Mouse (Mus musculus): ENCODE data around the gene Ccdc106. TPM values are rescaled to one million over a fixed set of nuclear protein-coding genes. Genes with fewer than 3 reads are reported as not detected.

The Ccdc106 gene
- total RNA-seq, 1 experiment = 7.5 TPM

DNA sequence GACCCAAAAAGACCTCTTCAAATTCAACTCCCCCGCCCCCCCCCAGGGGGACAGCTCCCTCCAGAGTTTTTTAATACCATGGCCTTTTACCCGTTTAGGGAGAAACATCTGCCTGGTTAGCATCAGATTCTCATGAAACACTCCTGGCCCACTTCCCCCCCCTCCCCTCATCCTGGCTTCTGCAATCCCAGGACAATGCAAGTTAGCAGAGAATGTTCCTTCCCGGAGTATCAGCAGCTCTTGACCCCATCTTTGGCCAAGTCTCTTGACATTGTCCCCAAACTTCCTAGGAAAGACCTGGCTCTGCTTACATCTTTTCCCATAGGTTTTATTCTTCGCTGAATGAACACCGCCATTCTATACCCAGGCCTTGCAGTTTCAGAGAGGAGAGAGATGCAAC, 844 bp downstream of the Ccdc106 start:
- Histone ChIP-seq H3K4me1 (ENCODE audit: control insufficient read depth in 2 of 2, insufficient read depth in 2 of 2, low read length in 2 of 2, poor library complexity in 1 of 2) (peaks cover 4 to 16% of the 10 kb centered on the region in 2 experiments; a peak in 3 of 4 replicates), H3K9me3 (ENCODE audit: control insufficient read depth, insufficient read depth, low read depth, low read length) (no peaks in the 10 kb centered on the region), H3K27ac (ENCODE audit: insufficient read depth, low read depth, low read length, poor library complexity, severe bottlenecking) (no peak overlapping the region; the same call in 1 of the 2 replicates), H3K36me3 (ENCODE audit: control insufficient read depth, insufficient read depth, low read length, poor library complexity, severe bottlenecking) (peaks cover 16% of the 10 kb centered on the region; the same call in 1 of the 2 replicates), H3K9ac (ENCODE audit: insufficient read depth, low read depth, low read length, poor library complexity, severe bottlenecking) (peak overlapping the region; percentile 95; the same call in 1 of the 2 replicates), H3K4me3 (ENCODE audit: insufficient read depth in 1 of 2, low read depth in 1 of 2, low read length in 2 of 2, poor library complexity in 1 of 2, severe bottlenecking in 1 of 2) (peak overlapping the region; percentile 59 to 97)
- TF ChIP-seq ZC3H11A (IDR thresholded peaks at IDR 0.05; ENCODE audit: borderline replicate concordance, low read depth, low read length) (no peak), CHD2 (IDR thresholded peaks at IDR 0.05; ENCODE audit: low read depth, low read length) (no peak)
- in situ Hi-C loops (cut with MboI; ENCODE audit: low sequenced_read_pairs in 2 of 2, unreplicated experiment in 2 of 2) = no loop called here
- DNase-seq (ENCODE audit: low read depth, low spot score) = no peak

DNA sequence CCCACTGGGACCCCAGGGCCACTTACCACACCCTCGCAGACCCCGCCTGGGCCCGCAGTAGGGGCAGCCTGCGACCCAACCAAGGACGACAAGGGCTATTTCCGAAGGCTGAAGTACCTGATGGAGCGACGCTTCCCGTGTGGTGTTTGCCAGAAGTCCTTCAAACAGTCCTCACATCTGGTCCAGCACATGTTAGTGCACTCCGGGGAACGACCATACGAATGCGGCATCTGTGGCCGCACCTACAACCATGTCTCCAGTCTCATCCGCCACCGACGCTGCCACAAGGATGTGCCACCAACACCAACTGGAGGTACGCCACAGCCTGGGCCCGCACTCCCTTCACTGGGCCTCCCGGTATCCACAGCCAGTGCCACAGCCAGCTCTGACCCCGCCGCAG, 9.2 kb downstream of the Ccdc106 start:
- Histone ChIP-seq H3K36me3 (ENCODE audit: control insufficient read depth, insufficient read depth, low read length, poor library complexity, severe bottlenecking) (peaks cover 9% of the 10 kb centered on the region; the same call in 1 of the 2 replicates), H3K4me3 (ENCODE audit: insufficient read depth in 1 of 2, low read depth in 1 of 2, low read length in 2 of 2, poor library complexity in 1 of 2, severe bottlenecking in 1 of 2) (peak overlapping the region; percentile 59 to 63), H3K4me1 (ENCODE audit: control insufficient read depth in 2 of 2, insufficient read depth in 2 of 2, low read length in 2 of 2, poor library complexity in 1 of 2) (peaks cover 0 to 13% of the 10 kb centered on the region in 2 experiments; a peak in 1 of 4 replicates), H3K9ac (ENCODE audit: insufficient read depth, low read depth, low read length, poor library complexity, severe bottlenecking) (peak overlapping the region; percentile 50; the same call in 1 of the 2 replicates), H3K27ac (ENCODE audit: insufficient read depth, low read depth, low read length, poor library complexity, severe bottlenecking) (no peak overlapping the region), H3K9me3 (ENCODE audit: control insufficient read depth, insufficient read depth, low read depth, low read length) (no peaks in the 10 kb centered on the region)
- TF ChIP-seq ZNF384 (IDR thresholded peaks at IDR 0.05; ENCODE audit: low read depth, low read length) (no peak), MAFK (IDR thresholded peaks at IDR 0.05; ENCODE audit: insufficient read depth, low read depth, low read length) (no peak), HCFC1 (IDR thresholded peaks at IDR 0.05; ENCODE audit: borderline replicate concordance, insufficient read depth, low read length) (no peak), CHD2 (IDR thresholded peaks at IDR 0.05; ENCODE audit: low read depth, low read length) (no peak), ZC3H11A (IDR thresholded peaks at IDR 0.05; ENCODE audit: borderline replicate concordance, low read depth, low read length) (no peak)
- in situ Hi-C loops (cut with MboI; ENCODE audit: low sequenced_read_pairs in 2 of 2, unreplicated experiment in 2 of 2) = no loop called here
- DNase-seq (ENCODE audit: low read depth, low spot score) = no peak

DNA sequence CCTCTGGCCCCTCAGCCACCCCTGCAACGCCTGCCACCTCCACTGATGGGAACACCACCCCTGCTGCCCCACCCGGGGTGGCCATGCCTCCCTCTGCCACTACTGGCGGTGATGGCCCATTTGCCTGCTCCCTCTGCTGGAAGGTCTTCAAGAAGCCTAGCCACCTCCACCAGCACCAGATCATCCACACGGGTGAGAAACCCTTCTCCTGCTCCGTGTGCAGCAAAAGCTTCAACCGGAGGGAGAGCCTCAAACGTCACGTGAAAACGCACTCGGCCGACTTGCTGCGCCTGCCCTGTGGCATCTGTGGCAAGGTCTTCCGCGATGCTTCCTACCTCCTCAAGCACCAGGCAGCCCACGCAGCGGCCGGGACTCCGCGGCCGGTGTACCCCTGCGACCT, 9.6 kb downstream of the Ccdc106 start:
- in situ Hi-C loops (cut with MboI; ENCODE audit: low sequenced_read_pairs in 2 of 2, unreplicated experiment in 2 of 2) = no loop called here
- peak overlapping the region; percentile 50 for H3K9ac ChIP-seq (ENCODE audit: insufficient read depth, low read depth, low read length, poor library complexity, severe bottlenecking)
- no peak for DNase-seq (ENCODE audit: low read depth, low spot score)
- no peak for TF ChIP-seq MAFK (IDR thresholded peaks at IDR 0.05; ENCODE audit: insufficient read depth, low read depth, low read length)
- no peaks in the 10 kb centered on the region for H3K9me3 ChIP-seq (ENCODE audit: control insufficient read depth, insufficient read depth, low read depth, low read length)
- peaks cover 0 to 12% of the 10 kb centered on the region in 2 experiments; a peak in 1 of 4 replicates for H3K4me1 ChIP-seq (ENCODE audit: control insufficient read depth in 2 of 2, insufficient read depth in 2 of 2, low read length in 2 of 2, poor library complexity in 1 of 2)
- H3K36me3 ChIP-seq (ENCODE audit: control insufficient read depth, insufficient read depth, low read length, poor library complexity, severe bottlenecking) = peaks cover 5% of the 10 kb centered on the region; the same call in 1 of the 2 replicates
- no peak overlapping the region for H3K27ac ChIP-seq (ENCODE audit: insufficient read depth, low read depth, low read length, poor library complexity, severe bottlenecking)
- H3K4me3 ChIP-seq (ENCODE audit: insufficient read depth in 1 of 2, low read depth in 1 of 2, low read length in 2 of 2, poor library complexity in 1 of 2, severe bottlenecking in 1 of 2) = peak overlapping the region; percentile 59 to 63

DNA sequence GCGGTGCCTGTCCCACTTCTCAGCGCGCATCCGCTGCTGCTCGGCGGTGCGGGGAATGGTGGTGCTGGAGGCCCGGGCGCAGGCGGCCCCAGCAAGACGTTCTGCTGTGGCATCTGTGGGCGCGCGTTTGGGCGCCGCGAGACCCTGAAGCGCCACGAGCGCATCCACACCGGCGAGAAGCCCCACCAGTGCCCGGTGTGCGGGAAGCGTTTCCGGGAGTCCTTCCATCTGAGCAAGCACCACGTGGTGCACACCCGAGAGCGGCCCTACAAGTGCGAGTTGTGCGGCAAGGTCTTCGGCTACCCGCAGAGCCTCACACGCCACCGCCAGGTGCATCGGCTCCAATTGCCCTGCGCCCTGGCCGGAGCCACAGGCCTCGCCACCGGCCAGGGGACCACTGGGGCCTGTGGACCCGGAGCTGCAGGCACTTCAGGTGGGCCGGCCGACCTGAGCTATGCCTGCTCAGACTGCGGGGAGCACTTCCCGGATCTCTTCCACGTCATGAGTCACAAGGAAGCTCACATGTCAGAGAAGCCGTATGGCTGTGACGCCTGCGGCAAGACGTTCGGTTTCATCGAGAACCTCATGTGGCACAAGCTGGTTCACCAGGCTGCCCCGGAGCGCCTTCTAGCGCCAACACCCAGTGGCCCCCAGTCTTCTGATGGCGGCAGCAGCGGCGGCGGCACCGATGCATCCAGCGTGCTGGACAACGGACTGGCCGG, 10.4 kb downstream of the Ccdc106 start:
- H3K4me3 ChIP-seq (ENCODE audit: insufficient read depth in 1 of 2, low read depth in 1 of 2, low read length in 2 of 2, poor library complexity in 1 of 2, severe bottlenecking in 1 of 2) = peak overlapping the region; percentile 59 to 63
- peaks cover 5% of the 10 kb centered on the region; the same call in 1 of the 2 replicates for H3K36me3 ChIP-seq (ENCODE audit: control insufficient read depth, insufficient read depth, low read length, poor library complexity, severe bottlenecking)
- in situ Hi-C loops (cut with MboI; ENCODE audit: low sequenced_read_pairs in 2 of 2, unreplicated experiment in 2 of 2) = no loop called here
- no peak overlapping the region for H3K27ac ChIP-seq (ENCODE audit: insufficient read depth, low read depth, low read length, poor library complexity, severe bottlenecking)
- no peak for DNase-seq (ENCODE audit: low read depth, low spot score)
- peak overlapping the region; percentile 50 for H3K9ac ChIP-seq (ENCODE audit: insufficient read depth, low read depth, low read length, poor library complexity, severe bottlenecking)
- H3K9me3 ChIP-seq (ENCODE audit: control insufficient read depth, insufficient read depth, low read depth, low read length) = no peaks in the 10 kb centered on the region
- H3K4me1 ChIP-seq (ENCODE audit: control insufficient read depth in 2 of 2, insufficient read depth in 2 of 2, low read length in 2 of 2, poor library complexity in 1 of 2) = peaks cover 0 to 12% of the 10 kb centered on the region in 2 experiments; a peak in 1 of 4 replicates
- TF ChIP-seq ZNF384 (IDR thresholded peaks at IDR 0.05; ENCODE audit: low read depth, low read length) (no peak), ZC3H11A (IDR thresholded peaks at IDR 0.05; ENCODE audit: borderline replicate concordance, low read depth, low read length) (no peak), CHD2 (IDR thresholded peaks at IDR 0.05; ENCODE audit: low read depth, low read length) (no peak), MAFK (IDR thresholded peaks at IDR 0.05; ENCODE audit: insufficient read depth, low read depth, low read length) (no peak), HCFC1 (IDR thresholded peaks at IDR 0.05; ENCODE audit: borderline replicate concordance, insufficient read depth, low read length) (no peak; the same call in 1 of the 2 replicates)

Measured in ES-E14 (cell line).